Mouse (Mus musculus) spleen, adult 2 months (tissue): ENCODE measurements around the gene Bicra.

Source experiments
- CTCF ChIP-seq: fragments of 200-500 bp; IDR thresholded peaks from 2 replicates; pipeline ENCODE4 v1.5.1; 2011; ENCODE audit warnings: mild to moderate bottlenecking, inconsistent platforms; ENCODE audit not compliant: insufficient read depth, insufficient read length, insufficient replicate concordance; ENCODE audit errors: extremely low read depth
- POLR2A ChIP-seq: fragments of 200-500 bp; IDR thresholded peaks from 2 replicates; pipeline ENCODE4 v1.6.1; 2011; ENCODE audit warnings: low read depth, low read length, inconsistent platforms

- TF ChIP-seq POLR2A, result no peak
- no peak for TF ChIP-seq CTCF
Measured at GRCm38 (mm10) chr7:15950008-15950407, 97.7 kb downstream of the Bicra start.
